Mouse (Mus musculus) liver, adult 2 months (tissue): ENCODE measurements around the gene Pbxip1.

Experiments used
- CTCF ChIP-seq: fragments of 200-500 bp; IDR thresholded peaks from 2 replicates; pipeline ENCODE4 v1.5.1; 2011; ENCODE audit warnings: low read depth, low read length, control low read depth
- POLR2A ChIP-seq: fragments of 200-500 bp; IDR thresholded peaks from 2 replicates; pipeline ENCODE4 v1.6.1; 2011; ENCODE audit warnings: low read length, control low read depth; ENCODE audit not compliant: insufficient read depth; ENCODE audit errors: extremely low read depth

DNA sequence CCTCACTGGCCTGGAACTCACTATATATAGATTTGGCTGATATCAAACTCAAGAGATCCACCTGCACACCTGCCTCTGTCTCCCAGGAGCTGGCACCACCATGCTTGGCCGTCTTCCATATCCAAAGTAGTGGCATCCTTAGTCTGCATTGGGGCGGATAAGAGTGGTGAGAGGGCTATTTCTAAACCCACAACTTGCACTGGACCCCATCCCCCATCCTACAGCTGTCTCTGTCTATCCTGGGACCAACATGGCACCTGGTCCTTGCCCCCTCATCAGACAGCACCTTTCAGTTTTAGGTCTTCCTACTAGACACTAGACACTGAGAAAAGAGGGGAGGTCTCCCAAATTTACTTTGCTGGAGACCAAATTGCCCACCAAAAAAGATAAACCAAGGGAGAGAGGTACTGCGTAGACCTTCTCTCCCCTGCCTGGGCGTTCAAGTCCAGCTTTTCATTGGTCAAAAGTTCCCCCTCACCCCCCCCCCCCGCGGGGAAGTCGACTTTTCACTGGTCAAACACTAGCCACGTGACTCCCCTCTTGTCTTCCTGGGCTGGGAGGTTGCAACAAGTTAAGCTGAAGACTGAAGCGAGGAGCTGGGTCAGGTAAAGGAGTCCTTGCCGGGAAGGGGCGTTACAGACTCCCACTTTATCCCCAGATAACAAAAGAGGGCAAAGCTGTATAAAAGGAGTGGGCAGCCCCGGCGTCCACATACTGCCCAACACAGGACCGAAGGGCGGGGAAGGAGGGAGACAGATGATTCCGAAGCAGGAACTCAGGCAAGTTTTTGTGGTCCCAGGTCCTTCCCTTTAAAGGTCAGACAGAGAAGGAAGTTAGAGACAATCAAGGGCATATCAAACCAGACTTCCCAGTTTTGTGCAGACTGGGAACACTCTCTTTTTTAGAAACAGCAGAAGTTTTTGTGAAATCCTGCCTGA lies at the start of gene Pbxip1:
- TF ChIP-seq POLR2A: no peak
- TF ChIP-seq CTCF: no peak
